Mouse (Mus musculus): Measurements from ENCODE around the gene Gm266. TPM values are rescaled to one million over a fixed set of nuclear protein-coding genes. Genes with fewer than 3 reads are reported as not detected.
A peak's percentile ranks its signal among the peaks of the same experiment; 100 is the strongest.

Gene Gm266
- polyA plus RNA-seq, 1 experiment from 2014 or later = 0.99 TPM

GRCm38 (mm10) chr12:111507962-111508361 is 22.3 kb upstream of the Gm266 start:
- 90% methylated on average over 10 of the region's 10 CpGs for WGBS
- H3K4me1 ChIP-seq (ENCODE audit: control insufficient read depth, insufficient read depth, low read length) = peaks cover 3% of the 10 kb centered on the region
- H3K27ac ChIP-seq (ENCODE audit: low read depth, low read length) = no peak overlapping the region
- no peaks in the 10 kb centered on the region for H3K27me3 ChIP-seq (replicated peaks; ENCODE audit: control insufficient read depth, insufficient read depth, low read length)
- ATAC-seq (no peak), DNase-seq (ENCODE audit: low spot score) (no peak)
- no peaks in the 10 kb centered on the region for H3K36me3 ChIP-seq (ENCODE audit: control insufficient read depth, insufficient read depth, low read length)
- H3K9ac ChIP-seq (ENCODE audit: low read length) = no peak overlapping the region
- no peak overlapping the region for H3K4me2 ChIP-seq (ENCODE audit: low read length)
- H3K4me3 ChIP-seq (ENCODE audit: low read depth, low read length) = no peak overlapping the region
- H3K9me3 ChIP-seq (replicated peaks; ENCODE audit: control insufficient read depth, low read length) = no peaks in the 10 kb centered on the region

DNA sequence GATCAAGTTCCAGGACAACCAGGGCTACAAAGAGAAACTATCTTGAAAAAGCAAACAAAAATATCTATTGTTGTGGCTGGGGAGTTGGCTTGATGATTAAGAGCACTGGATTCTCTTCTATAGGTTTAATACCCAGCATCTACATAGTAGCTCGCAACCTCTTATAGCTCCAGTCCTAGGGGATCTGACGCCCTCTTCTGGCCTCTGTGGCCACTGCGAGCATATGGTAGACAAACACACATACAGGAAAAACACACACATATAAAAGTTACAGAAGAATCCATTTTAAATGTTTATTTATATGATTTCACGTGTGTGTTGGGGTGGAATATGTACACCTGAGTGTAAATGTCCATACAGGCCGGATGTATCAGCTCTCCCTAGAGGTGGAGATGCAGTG is 21.4 kb upstream of the Gm266 start:
- no peak overlapping the region for H3K4me2 ChIP-seq (ENCODE audit: low read length)
- DNase-seq (ENCODE audit: low spot score) (no peak), ATAC-seq (no peak)
- no peaks in the 10 kb centered on the region for H3K9me3 ChIP-seq (replicated peaks; ENCODE audit: control insufficient read depth, low read length)
- H3K27ac ChIP-seq (ENCODE audit: low read depth, low read length) = no peak overlapping the region
- no peaks in the 10 kb centered on the region for H3K36me3 ChIP-seq (ENCODE audit: control insufficient read depth, insufficient read depth, low read length)
- WGBS = 56% methylated on average over 5 of the region's 5 CpGs
- H3K9ac ChIP-seq (ENCODE audit: low read length) = no peak overlapping the region
- H3K27me3 ChIP-seq (replicated peaks; ENCODE audit: control insufficient read depth, insufficient read depth, low read length) = no peaks in the 10 kb centered on the region
- H3K4me1 ChIP-seq (ENCODE audit: control insufficient read depth, insufficient read depth, low read length) = peaks cover 3% of the 10 kb centered on the region
- no peak overlapping the region for H3K4me3 ChIP-seq (ENCODE audit: low read depth, low read length)

- Histone ChIP-seq H3K27me3 (replicated peaks; ENCODE audit: control insufficient read depth, insufficient read depth, low read length) (no peaks in the 10 kb centered on the region), H3K27ac (ENCODE audit: low read depth, low read length) (no peak overlapping the region), H3K4me1 (ENCODE audit: control insufficient read depth, insufficient read depth, low read length) (peaks cover 9% of the 10 kb centered on the region), H3K9me3 (replicated peaks; ENCODE audit: control insufficient read depth, low read length) (no peaks in the 10 kb centered on the region), H3K9ac (ENCODE audit: low read length) (0 out of 2 replicates have a peak overlapping the region, but pooled peaks have one; percentile 2), H3K36me3 (ENCODE audit: control insufficient read depth, insufficient read depth, low read length) (no peaks in the 10 kb centered on the region), H3K4me3 (ENCODE audit: low read depth, low read length) (peak overlapping the region; percentile 17; the same call in 1 of the 2 replicates), H3K4me2 (ENCODE audit: low read length) (peak overlapping the region; percentile 40)
- ATAC-seq = peak; percentile 84
- 3% methylated on average over 12 of the region's 12 CpGs for WGBS
- peak; percentile 93 for DNase-seq (ENCODE audit: low spot score)
These were observed 19.3 kb upstream of the Gm266 start for GRCm38 (mm10) chr12:111504904-111505303.

GRCm38 (mm10) chr12:111503571-111503970 is 17.9 kb upstream of the Gm266 start:
- no peak overlapping the region for H3K4me2 ChIP-seq (ENCODE audit: low read length)
- WGBS = 81% methylated on average over 5 of the region's 5 CpGs
- no peak for ATAC-seq

GRCm38 (mm10) chr12:111503063-111503567 is 17.5 kb upstream of the Gm266 start:
- no peak overlapping the region for H3K27ac ChIP-seq (ENCODE audit: low read depth, low read length)
- no peak for ATAC-seq
- H3K4me3 ChIP-seq (ENCODE audit: low read depth, low read length) = no peak overlapping the region
- DNase-seq (ENCODE audit: low spot score) = no peak
- H3K27me3 ChIP-seq (replicated peaks; ENCODE audit: control insufficient read depth, insufficient read depth, low read length) = no peaks in the 10 kb centered on the region
- H3K36me3 ChIP-seq (ENCODE audit: control insufficient read depth, insufficient read depth, low read length) = no peaks in the 10 kb centered on the region
- H3K4me2 ChIP-seq (ENCODE audit: low read length) = no peak overlapping the region
- H3K4me1 ChIP-seq (ENCODE audit: control insufficient read depth, insufficient read depth, low read length) = peaks cover 9% of the 10 kb centered on the region
- WGBS = 91% methylated on average over 12 of the region's 12 CpGs
- no peak overlapping the region for H3K9ac ChIP-seq (ENCODE audit: low read length)
- H3K9me3 ChIP-seq (replicated peaks; ENCODE audit: control insufficient read depth, low read length) = no peaks in the 10 kb centered on the region

More at GRCm38 (mm10) chr12:111503571-111503970, 17.9 kb upstream of the Gm266 start:
- no peaks in the 10 kb centered on the region for H3K9me3 ChIP-seq (replicated peaks; ENCODE audit: control insufficient read depth, low read length)
- H3K9ac ChIP-seq (ENCODE audit: low read length) = no peak overlapping the region
- no peaks in the 10 kb centered on the region for H3K36me3 ChIP-seq (ENCODE audit: control insufficient read depth, insufficient read depth, low read length)
- no peaks in the 10 kb centered on the region for H3K27me3 ChIP-seq (replicated peaks; ENCODE audit: control insufficient read depth, insufficient read depth, low read length)
- peaks cover 9% of the 10 kb centered on the region for H3K4me1 ChIP-seq (ENCODE audit: control insufficient read depth, insufficient read depth, low read length)
- DNase-seq (ENCODE audit: low spot score) = no peak
- H3K27ac ChIP-seq (ENCODE audit: low read depth, low read length) = no peak overlapping the region
- H3K4me3 ChIP-seq (ENCODE audit: low read depth, low read length) = no peak overlapping the region

- Histone ChIP-seq H3K27me3 (replicated peaks; ENCODE audit: control insufficient read depth, insufficient read depth, low read length) (no peaks in the 10 kb centered on the region), H3K4me1 (ENCODE audit: control insufficient read depth, insufficient read depth, low read length) (peaks cover 9% of the 10 kb centered on the region), H3K9ac (ENCODE audit: low read length) (no peak overlapping the region), H3K4me3 (ENCODE audit: low read depth, low read length) (no peak overlapping the region), H3K36me3 (ENCODE audit: control insufficient read depth, insufficient read depth, low read length) (no peaks in the 10 kb centered on the region), H3K9me3 (replicated peaks; ENCODE audit: control insufficient read depth, low read length) (no peaks in the 10 kb centered on the region), H3K27ac (ENCODE audit: low read depth, low read length) (no peak overlapping the region), H3K4me2 (ENCODE audit: low read length) (peak overlapping the region; percentile 20; the same call in 1 of the 2 replicates)
- 18% methylated on average over 5 of the region's 5 CpGs for WGBS
- DNase-seq (ENCODE audit: low spot score) = peak; percentile 62
- peak; percentile 53; the same call in 1 of the 2 replicates for ATAC-seq
These were observed 15.1 kb upstream of the Gm266 start for GRCm38 (mm10) chr12:111500725-111501124.

GRCm38 (mm10) chr12:111499617-111500016 is 14.0 kb upstream of the Gm266 start:
- no peak overlapping the region for H3K27ac ChIP-seq (ENCODE audit: low read depth, low read length)
- ATAC-seq = no peak
- H3K4me1 ChIP-seq (ENCODE audit: control insufficient read depth, insufficient read depth, low read length) = peaks cover 6% of the 10 kb centered on the region
- no peaks in the 10 kb centered on the region for H3K36me3 ChIP-seq (ENCODE audit: control insufficient read depth, insufficient read depth, low read length)
- H3K9me3 ChIP-seq (replicated peaks; ENCODE audit: control insufficient read depth, low read length) = no peaks in the 10 kb centered on the region
- no peak overlapping the region for H3K4me3 ChIP-seq (ENCODE audit: low read depth, low read length)
- no peaks in the 10 kb centered on the region for H3K27me3 ChIP-seq (replicated peaks; ENCODE audit: control insufficient read depth, insufficient read depth, low read length)
- no peak overlapping the region for H3K9ac ChIP-seq (ENCODE audit: low read length)
- WGBS = 31% methylated on average over 5 of the region's 5 CpGs
- H3K4me2 ChIP-seq (ENCODE audit: low read length) = no peak overlapping the region
- peak; percentile 56 for DNase-seq (ENCODE audit: low spot score)

DNA sequence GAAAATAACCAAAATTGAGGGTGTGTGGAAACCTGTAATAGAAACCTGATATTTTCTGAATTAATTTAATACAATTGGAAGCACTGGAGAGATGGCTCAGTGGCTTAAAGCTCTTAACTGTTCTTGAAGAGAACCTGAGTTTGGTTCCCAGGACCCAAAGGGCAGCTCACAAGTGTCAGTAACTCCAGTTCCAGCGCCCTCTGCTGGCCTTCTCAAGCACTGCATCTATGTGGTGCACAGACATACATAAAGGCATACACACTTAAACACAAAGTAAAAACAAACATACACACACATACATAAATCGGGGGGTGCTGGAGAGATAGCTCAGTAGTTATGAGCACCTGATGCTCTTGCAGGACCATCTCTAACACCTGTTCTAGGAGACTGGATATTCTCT is 11.5 kb upstream of the Gm266 start:
- Histone ChIP-seq H3K9ac (ENCODE audit: low read length) (no peak overlapping the region), H3K4me2 (ENCODE audit: low read length) (no peak overlapping the region), H3K36me3 (ENCODE audit: control insufficient read depth, insufficient read depth, low read length) (no peaks in the 10 kb centered on the region), H3K27ac (ENCODE audit: low read depth, low read length) (no peak overlapping the region), H3K27me3 (replicated peaks; ENCODE audit: control insufficient read depth, insufficient read depth, low read length) (no peaks in the 10 kb centered on the region), H3K4me1 (ENCODE audit: control insufficient read depth, insufficient read depth, low read length) (peaks cover 6% of the 10 kb centered on the region; the same call in 1 of the 2 replicates), H3K9me3 (replicated peaks; ENCODE audit: control insufficient read depth, low read length) (no peaks in the 10 kb centered on the region), H3K4me3 (ENCODE audit: low read depth, low read length) (no peak overlapping the region)
- WGBS = 51% methylated on average over 2 of the region's 2 CpGs
- DNase-seq (ENCODE audit: low spot score) (no peak), ATAC-seq (no peak)

GRCm38 (mm10) chr12:111494931-111495330 is 9.3 kb upstream of the Gm266 start:
- no peak for DNase-seq (ENCODE audit: low spot score)
- H3K36me3 ChIP-seq (ENCODE audit: control insufficient read depth, insufficient read depth, low read length) = no peaks in the 10 kb centered on the region
- H3K4me2 ChIP-seq (ENCODE audit: low read length) = no peak overlapping the region
- no peak overlapping the region for H3K4me3 ChIP-seq (ENCODE audit: low read depth, low read length)
- no peak overlapping the region for H3K9ac ChIP-seq (ENCODE audit: low read length)
- H3K27me3 ChIP-seq (replicated peaks; ENCODE audit: control insufficient read depth, insufficient read depth, low read length) = no peaks in the 10 kb centered on the region
- H3K4me1 ChIP-seq (ENCODE audit: control insufficient read depth, insufficient read depth, low read length) = no peaks in the 10 kb centered on the region
- 78% methylated on average over 4 of the region's 4 CpGs for WGBS
- no peak overlapping the region for H3K27ac ChIP-seq (ENCODE audit: low read depth, low read length)
- no peaks in the 10 kb centered on the region for H3K9me3 ChIP-seq (replicated peaks; ENCODE audit: control insufficient read depth, low read length)
- ATAC-seq = no peak
